In the genomic region with DNA sequence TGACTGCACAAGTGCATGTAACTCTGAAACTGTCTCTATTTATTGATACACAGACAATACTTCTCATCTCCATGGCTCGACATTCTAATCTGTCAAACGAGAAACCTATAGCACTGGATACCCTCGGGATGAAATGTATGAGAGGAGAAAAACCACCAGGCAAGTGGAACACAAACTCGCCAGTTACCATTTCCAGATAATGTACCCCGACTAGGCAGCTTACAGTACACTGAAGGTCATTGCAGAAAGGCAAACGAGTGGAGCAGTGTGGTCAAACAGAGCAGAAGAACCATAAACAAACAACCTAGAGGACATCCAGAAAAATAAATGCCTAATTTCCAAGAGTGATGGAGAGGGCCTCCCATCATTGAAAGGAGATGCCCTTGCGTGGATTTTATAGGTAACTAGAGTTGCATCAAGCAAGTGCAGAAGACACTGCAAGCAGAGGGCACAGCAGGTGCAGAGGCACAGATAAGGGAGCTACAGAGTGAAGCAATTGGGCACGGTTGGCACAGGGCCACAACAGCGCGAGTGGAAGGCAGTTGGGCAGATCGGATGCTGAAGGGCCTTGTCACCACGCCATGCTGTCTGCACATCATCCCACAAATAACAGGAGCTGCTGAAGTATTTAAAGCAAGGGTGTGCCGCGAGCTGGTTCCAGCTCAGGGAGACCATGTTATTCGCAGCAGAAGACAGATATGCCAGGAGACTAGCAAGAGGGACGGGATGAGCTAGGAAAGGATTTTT, we compare ENCODE assay signal across 9 mouse cellular contexts.
A peak's percentile ranks its signal among the peaks of the same experiment; 100 is the strongest.
DNase-seq lines count a peak whose midpoint lies in the region; ATAC-seq and TF ChIP-seq lines count a peak whose summit lies in the region.
"Had no signal": no experiment of that assay in that cellular context is flagged by ENCODE, and none has a peak within 500 bp of the region (broad histone marks: within the 10 kb centered on the region; RNA-seq: fewer than 3 reads in every experiment).

No protein-coding gene starts in this region.

- H3K9me3 ChIP-seq in hindbrain, postnatal 0 days (ENCODE audit: low read length): no peaks in the 10 kb centered on the region
- no peaks in the 10 kb centered on the region for H3K9me3 ChIP-seq in hindbrain, embryonic 13.5 days

- H3K36me3 ChIP-seq in hindbrain, postnatal 0 days (ENCODE audit: insufficient read depth, low read length): no peaks in the 10 kb centered on the region
- no peaks in the 10 kb centered on the region for H3K36me3 ChIP-seq in hindbrain, embryonic 13.5 days

- no peak overlapping the region for H3K4me3 ChIP-seq in hindbrain, postnatal 0 days (ENCODE audit: low read length)
- H3K4me3 ChIP-seq in hindbrain, embryonic 13.5 days: no peak overlapping the region
- H3K4me3 ChIP-seq: erythroblast, embryonic 14.5 days had no signal

- peak; percentile 63; the same call in 1 of the 2 replicates for ATAC-seq in hindbrain, postnatal 0 days
- no peak for ATAC-seq in hindbrain, embryonic 13.5 days (ENCODE audit: low FRiP score)
- peak; percentile 86 for ATAC-seq in frontal cortex, adult (ENCODE audit: low TSS enrichment)
- peak; percentile 48 for ATAC-seq in monocyte, adult 5-6 weeks (replicated peaks; ENCODE audit: insufficient number of reproducible peaks, low FRiP score, low TSS enrichment, poor library complexity, severe bottlenecking)

- H3K27me3 ChIP-seq in hindbrain, postnatal 0 days (ENCODE audit: insufficient read depth, low read length): no peaks in the 10 kb centered on the region
- no peaks in the 10 kb centered on the region for H3K27me3 ChIP-seq in hindbrain, embryonic 13.5 days

- H3K27ac ChIP-seq in hindbrain, postnatal 0 days: no peak overlapping the region
- no peak overlapping the region for H3K27ac ChIP-seq in hindbrain, embryonic 13.5 days

- no peak for TF ChIP-seq CTCF in hindbrain, postnatal 0 days (IDR thresholded peaks at IDR 0.05; ENCODE audit: low read depth)

- DNase-seq in hindbrain, postnatal 0 days (ENCODE audit: low spot score): peak; percentile 64
- peak; percentile 17 for DNase-seq in adrenal gland, adult 8-10 months
- DNase-seq in heart, postnatal 4 days: peak; percentile 87
- no peak for DNase-seq in urinary bladder, postnatal 25 days (ENCODE audit: low spot score)
- DNase-seq in kidney, adult 18-20 months: no peak

- H3K9ac ChIP-seq in hindbrain, postnatal 0 days (replicated peaks; ENCODE audit: low read length): no peak overlapping the region
- H3K9ac ChIP-seq in hindbrain, embryonic 13.5 days: no peak overlapping the region

- WGBS in hindbrain, postnatal 0 days: 49% methylated on average over 16 of the region's 16 CpGs
- 79% methylated on average over 16 of the region's 16 CpGs for WGBS in hindbrain, embryonic 13.5 days

- peaks cover 5% of the 10 kb centered on the region; the same call in 1 of the 2 replicates for H3K4me1 ChIP-seq in hindbrain, postnatal 0 days (ENCODE audit: insufficient read depth, low read length)
- H3K4me1 ChIP-seq in hindbrain, embryonic 13.5 days (replicated peaks): peaks cover 7% of the 10 kb centered on the region

- H3K4me2 ChIP-seq in hindbrain, postnatal 0 days (ENCODE audit: low read depth, low read length): no peak overlapping the region; the same call in 1 of the 2 replicates
- H3K4me2 ChIP-seq in hindbrain, embryonic 13.5 days: no peak overlapping the region

Comparison
In these comparisons a context has a peak if more than half of its experiments do, and no peak if none do; other contexts are left out.
1. DNase-seq: peak in hindbrain, postnatal 0 days (single experiment), adrenal gland, adult 8-10 months (single experiment) and heart, postnatal 4 days (single experiment); none in urinary bladder, postnatal 25 days (single experiment) and kidney, adult 18-20 months (single experiment).